Mouse (Mus musculus) heart, embryonic 13.5 days (tissue): ENCODE measurements around the gene Slc41a2. TPM values are rescaled to one million over a fixed set of nuclear protein-coding genes. Genes with fewer than 3 reads are reported as not detected.

ENCODE experiments used
- ATAC-seq: fragments of 200-750 bp; cut with Nextera tagmentation; 2 replicates; pipeline ENCODE4 v1.8.0; 2017; ENCODE audit warnings: moderate TSS enrichment; ENCODE audit not compliant: insufficient number of reproducible peaks, low FRiP score, low TSS enrichment; ENCODE audit errors: extremely low read depth
- H3K27ac ChIP-seq: fragments of 300-500 bp; sonication (generic); replicated peaks from 2 replicates; pipeline ENCODE4 v1.5.1; 2015; ENCODE audit warnings: moderate library complexity, mild to moderate bottlenecking, inconsistent platforms
- H3K27me3 ChIP-seq: fragments of 300-500 bp; sonication (generic); replicated peaks from 2 replicates; pipeline ENCODE4 v1.6.1; 2015; ENCODE audit warnings: mild to moderate bottlenecking, inconsistent platforms
- H3K36me3 ChIP-seq: fragments of 300-500 bp; sonication (generic); 2 replicates; pipeline ENCODE4 v1.6.1; 2015; ENCODE audit warnings: mild to moderate bottlenecking, inconsistent platforms
- H3K4me1 ChIP-seq: fragments of 300-500 bp; sonication (generic); 2 replicates; pipeline ENCODE4 v1.6.1; 2015; ENCODE audit warnings: inconsistent platforms
- H3K4me2 ChIP-seq: fragments of 300-500 bp; sonication (generic); 2 replicates; pipeline ENCODE4 v1.6.1; 2015; ENCODE audit warnings: inconsistent platforms, mild to moderate bottlenecking, moderate library complexity
- H3K4me3 ChIP-seq: fragments of 300-500 bp; sonication (generic); 2 replicates; pipeline ENCODE4 v1.5.1; 2015; ENCODE audit warnings: moderate library complexity, mild to moderate bottlenecking, inconsistent platforms
- H3K9ac ChIP-seq: fragments of 300-500 bp; sonication (generic); 2 replicates; pipeline ENCODE4 v1.6.1; 2015; ENCODE audit warnings: inconsistent platforms, mild to moderate bottlenecking, moderate library complexity
- H3K9me3 ChIP-seq: fragments of 300-500 bp; sonication (generic); 2 replicates; pipeline ENCODE4 v1.6.1; 2016; ENCODE audit warnings: inconsistent platforms
- WGBS: fragments of 180-500 bp; shearing (Covaris S2); methylation state at CpG from one replicate; pipeline ENCODE4 v1.1.7; 2015; ENCODE audit warnings: mixed read lengths; 5-methylcytosine and 5-hydroxymethylcytosine counted together
- polyA plus RNA-seq: library from polyadenylated mRNA; unstranded; fragments of >200 nt; fragmentation: Nextera tagmentation; extraction: Ambion mirVana; gene quantifications from 2 replicates; pipeline ENCODE4 v1.2.1, GENCODE M21; 2015

Slc41a2 gene
- polyA plus RNA-seq, 1 experiment from 2014 or later = 0.62 TPM

DNA sequence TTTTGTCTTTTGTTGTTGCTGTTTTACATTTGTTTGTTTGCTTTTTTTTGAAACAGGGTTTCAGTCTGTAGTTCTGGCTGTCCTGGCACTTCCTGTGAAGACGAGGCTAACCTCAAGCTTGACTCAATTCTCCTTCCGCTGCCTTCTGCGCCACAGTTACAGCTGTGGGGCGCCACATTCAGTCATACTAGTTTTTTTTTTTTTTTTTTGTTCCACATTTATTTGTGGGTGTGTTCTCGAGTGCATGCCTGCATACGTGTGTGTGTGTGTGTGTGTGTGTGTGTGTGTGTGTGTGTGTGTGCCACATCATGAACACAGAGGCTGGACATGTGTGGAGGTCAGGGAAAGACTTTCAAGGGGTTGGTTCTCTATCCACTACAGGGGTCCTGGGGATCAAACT is 7.3 kb downstream of the Slc41a2 start:
- no peak overlapping the region for H3K4me3 ChIP-seq
- 80% methylated on average over 6 of the region's 6 CpGs for WGBS
- no peak overlapping the region for H3K27ac ChIP-seq
- no peaks in the 10 kb centered on the region for H3K36me3 ChIP-seq
- ATAC-seq = no peak
- no peak overlapping the region for H3K4me2 ChIP-seq
- no peaks in the 10 kb centered on the region for H3K9me3 ChIP-seq
- no peak overlapping the region for H3K9ac ChIP-seq
- peaks cover 27% of the 10 kb centered on the region for H3K27me3 ChIP-seq
- no peaks in the 10 kb centered on the region for H3K4me1 ChIP-seq

DNA sequence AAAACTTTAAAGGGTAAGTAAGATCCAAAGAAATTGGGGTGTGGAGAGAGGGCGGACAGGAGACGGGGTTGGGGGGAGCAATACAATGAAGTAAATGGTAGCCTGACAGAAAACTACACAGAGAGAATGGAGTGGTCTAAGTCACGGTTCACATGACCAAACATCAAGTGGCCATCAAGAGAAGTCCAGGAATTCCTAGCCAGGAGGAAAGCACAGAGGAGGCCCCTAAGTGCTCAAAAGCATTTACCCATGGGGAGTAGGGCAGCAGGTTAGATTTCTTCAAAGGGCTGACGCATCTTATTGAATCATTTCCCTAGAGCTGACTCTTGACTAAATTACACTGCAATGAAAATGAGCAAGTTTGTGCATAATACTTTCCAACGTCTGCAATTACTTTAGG is 8.9 kb downstream of the Slc41a2 start:
- H3K9ac ChIP-seq = no peak overlapping the region
- peaks cover 11% of the 10 kb centered on the region for H3K27me3 ChIP-seq
- H3K4me1 ChIP-seq = no peaks in the 10 kb centered on the region
- ATAC-seq = no peak
- WGBS = 71% methylated on average over 5 of the region's 5 CpGs
- no peak overlapping the region for H3K4me2 ChIP-seq
- H3K4me3 ChIP-seq = no peak overlapping the region
- H3K36me3 ChIP-seq = no peaks in the 10 kb centered on the region
- H3K27ac ChIP-seq = no peak overlapping the region
- no peaks in the 10 kb centered on the region for H3K9me3 ChIP-seq

DNA sequence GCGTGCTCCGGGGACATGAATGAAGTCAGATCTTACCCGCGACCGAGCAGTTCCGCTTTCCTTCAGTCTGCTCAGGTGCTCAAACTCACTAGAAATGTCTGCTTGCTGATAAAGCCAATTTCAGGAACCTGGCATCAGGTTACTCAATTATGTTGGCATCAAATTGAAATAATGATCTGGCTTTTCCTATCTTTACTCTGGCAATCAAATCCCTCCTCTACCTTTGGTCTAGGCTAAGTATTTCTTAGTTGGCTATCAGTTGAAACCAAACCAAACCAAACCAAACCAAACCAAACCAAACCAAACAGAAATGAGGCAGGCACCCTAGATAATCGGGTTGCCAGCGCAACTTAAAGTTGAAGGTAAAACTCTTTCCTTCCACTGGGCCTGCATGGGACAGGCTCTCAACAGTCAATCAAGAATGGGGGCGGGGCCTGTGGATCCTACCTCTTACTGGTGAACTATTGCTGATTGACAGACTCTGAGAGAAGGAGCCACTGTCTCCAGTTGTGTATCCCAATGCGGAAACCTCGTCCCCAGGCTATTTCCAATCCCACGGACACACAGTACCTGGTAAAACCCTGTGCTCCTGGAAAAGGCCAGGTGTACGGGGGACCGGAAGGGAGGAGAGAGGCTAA is 10.9 kb downstream of the Slc41a2 start:
- H3K4me3 ChIP-seq = no peak overlapping the region
- WGBS = 83% methylated on average over 14 of the region's 14 CpGs
- H3K9ac ChIP-seq = no peak overlapping the region
- H3K4me2 ChIP-seq = no peak overlapping the region
- H3K9me3 ChIP-seq = no peaks in the 10 kb centered on the region
- H3K27ac ChIP-seq = no peak overlapping the region
- ATAC-seq = no peak
- H3K4me1 ChIP-seq = 0 out of 2 replicates have a peak, but pooled peaks cover 3% of the 10 kb centered on the region
- no peaks in the 10 kb centered on the region for H3K36me3 ChIP-seq
- H3K27me3 ChIP-seq = no peaks in the 10 kb centered on the region

DNA sequence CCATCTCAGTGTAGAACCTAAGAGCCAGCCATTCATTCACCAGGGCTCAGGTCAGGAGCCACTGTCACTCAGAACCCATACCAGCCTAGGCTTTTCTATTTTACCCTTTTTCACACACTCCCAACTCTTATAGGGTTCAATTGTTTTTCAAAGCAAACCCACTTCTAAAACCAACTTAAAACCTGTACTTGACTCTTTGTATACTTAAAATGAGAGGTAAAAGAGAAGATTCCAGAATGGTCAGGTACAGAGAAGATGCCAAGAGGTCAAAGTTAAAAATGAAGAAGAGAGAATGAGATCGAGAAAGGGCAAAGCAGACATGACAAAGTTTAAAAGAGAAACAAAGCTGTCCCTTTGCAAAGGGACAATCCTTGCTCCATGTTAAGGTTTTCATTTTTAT is 11.8 kb downstream of the Slc41a2 start:
- H3K4me1 ChIP-seq = 0 out of 2 replicates have a peak, but pooled peaks cover 3% of the 10 kb centered on the region
- H3K4me2 ChIP-seq = no peak overlapping the region
- H3K9me3 ChIP-seq = no peaks in the 10 kb centered on the region
- H3K27me3 ChIP-seq = no peaks in the 10 kb centered on the region
- H3K9ac ChIP-seq = no peak overlapping the region
- ATAC-seq = no peak
- no peak overlapping the region for H3K4me3 ChIP-seq
- no peaks in the 10 kb centered on the region for H3K36me3 ChIP-seq
- no peak overlapping the region for H3K27ac ChIP-seq
- WGBS = 88% methylated on average over 1 of the region's 1 CpGs

DNA sequence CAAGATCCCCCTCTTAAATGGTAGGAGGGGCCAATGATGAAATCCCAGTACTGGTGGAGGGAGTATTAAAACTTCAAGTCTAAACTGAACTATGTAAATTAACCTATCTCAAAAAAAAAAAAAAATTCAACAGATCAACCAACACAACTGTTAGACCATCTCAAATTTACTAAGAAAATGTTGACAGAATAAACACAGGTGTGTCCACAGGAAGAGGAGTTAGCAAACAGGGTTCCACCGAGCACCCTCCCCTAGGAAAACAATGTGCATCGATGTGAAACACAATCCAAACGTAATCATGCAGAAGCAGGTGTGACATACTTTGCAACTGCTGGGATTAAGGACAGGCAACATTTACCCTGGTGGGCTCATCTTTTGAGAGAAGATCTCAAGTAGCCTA is 12.8 kb downstream of the Slc41a2 start:
- no peak overlapping the region for H3K27ac ChIP-seq
- no peaks in the 10 kb centered on the region for H3K27me3 ChIP-seq
- H3K4me1 ChIP-seq = 0 out of 2 replicates have a peak, but pooled peaks cover 3% of the 10 kb centered on the region
- no peak overlapping the region for H3K4me3 ChIP-seq
- H3K9ac ChIP-seq = no peak overlapping the region
- 80% methylated on average over 3 of the region's 3 CpGs for WGBS
- no peak overlapping the region for H3K4me2 ChIP-seq
- H3K9me3 ChIP-seq = no peaks in the 10 kb centered on the region
- ATAC-seq = no peak
- no peaks in the 10 kb centered on the region for H3K36me3 ChIP-seq

DNA sequence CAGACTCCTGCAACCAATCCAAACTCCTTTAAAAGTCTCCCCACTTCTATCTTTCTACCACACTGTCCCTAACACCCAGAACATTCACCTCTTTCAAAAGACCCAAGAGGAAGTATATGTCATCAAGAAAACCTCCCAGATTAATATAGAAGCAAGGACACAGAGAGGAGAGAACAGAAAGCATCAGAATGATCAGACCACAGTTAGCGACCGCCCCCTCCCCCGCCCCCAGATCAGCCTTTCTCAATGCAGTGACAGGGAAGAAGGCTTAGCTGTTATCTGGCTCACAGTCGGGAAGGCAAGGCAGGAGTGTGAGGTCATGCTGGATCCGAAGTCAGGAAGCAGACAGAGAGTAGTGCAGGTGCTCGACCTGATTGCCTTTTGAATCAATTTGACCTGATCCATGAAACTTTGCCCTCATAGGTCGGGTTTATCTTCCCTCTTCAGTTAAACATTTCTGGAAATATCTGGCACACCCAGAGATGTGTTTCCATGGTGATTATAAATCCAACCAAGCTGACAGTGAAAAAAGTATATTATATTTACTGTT is 15.1 kb downstream of the Slc41a2 start:
- H3K9ac ChIP-seq = no peak overlapping the region
- H3K4me2 ChIP-seq = no peak overlapping the region
- H3K27me3 ChIP-seq = no peaks in the 10 kb centered on the region
- no peak overlapping the region for H3K4me3 ChIP-seq
- 21% methylated on average over 7 of the region's 7 CpGs for WGBS
- H3K9me3 ChIP-seq = no peaks in the 10 kb centered on the region
- no peak for ATAC-seq
- 0 out of 2 replicates have a peak, but pooled peaks cover 3% of the 10 kb centered on the region for H3K4me1 ChIP-seq
- no peak overlapping the region for H3K27ac ChIP-seq
- no peaks in the 10 kb centered on the region for H3K36me3 ChIP-seq

DNA sequence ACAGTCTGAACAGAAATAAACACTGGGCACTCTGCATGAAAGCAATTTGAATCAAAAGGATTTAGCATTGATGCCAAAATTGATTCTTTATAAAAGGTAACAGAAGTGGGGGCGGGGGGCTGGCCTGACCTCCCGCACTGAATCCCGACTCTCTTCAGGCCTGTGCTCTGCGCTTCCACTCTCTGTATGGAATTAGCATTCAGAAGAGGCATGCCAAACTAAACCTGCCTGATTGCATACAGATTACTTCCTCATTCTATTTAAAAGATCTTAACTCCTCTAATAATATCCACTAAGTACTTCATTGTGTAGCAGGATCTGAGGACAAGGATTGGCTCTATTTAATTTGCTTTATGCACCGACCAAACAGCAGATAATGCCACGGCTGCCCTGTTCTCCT is 16.2 kb downstream of the Slc41a2 start:
- ATAC-seq = no peak
- no peaks in the 10 kb centered on the region for H3K36me3 ChIP-seq
- no peak overlapping the region for H3K27ac ChIP-seq
- no peak overlapping the region for H3K9ac ChIP-seq
- H3K27me3 ChIP-seq = no peaks in the 10 kb centered on the region
- H3K9me3 ChIP-seq = no peaks in the 10 kb centered on the region
- H3K4me3 ChIP-seq = no peak overlapping the region
- H3K4me1 ChIP-seq = 0 out of 2 replicates have a peak, but pooled peaks cover 3% of the 10 kb centered on the region
- no peak overlapping the region for H3K4me2 ChIP-seq
- 77% methylated on average over 6 of the region's 6 CpGs for WGBS

DNA sequence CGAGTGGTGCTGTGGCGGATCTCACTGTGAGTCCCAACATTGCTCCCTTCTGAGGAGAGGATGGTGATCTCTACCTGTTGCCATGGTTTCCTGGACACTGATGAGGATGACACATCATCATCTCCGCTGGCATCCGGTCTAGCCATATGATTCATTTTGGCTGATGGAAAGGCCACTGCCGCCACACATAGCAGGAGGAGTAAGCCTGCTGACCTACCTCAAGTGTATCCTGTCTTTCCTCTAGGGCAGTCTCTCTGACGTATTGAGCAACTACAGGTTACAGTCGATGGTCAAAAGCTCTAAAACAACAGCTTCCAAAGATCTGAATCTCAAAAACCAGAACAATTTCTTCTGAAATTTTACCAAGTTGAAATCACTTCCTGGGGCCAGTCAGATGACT is 16.8 kb downstream of the Slc41a2 start:
- 87% methylated on average over 7 of the region's 7 CpGs for WGBS
- H3K4me1 ChIP-seq = 0 out of 2 replicates have a peak, but pooled peaks cover 3% of the 10 kb centered on the region
- no peak overlapping the region for H3K4me2 ChIP-seq

DNA sequence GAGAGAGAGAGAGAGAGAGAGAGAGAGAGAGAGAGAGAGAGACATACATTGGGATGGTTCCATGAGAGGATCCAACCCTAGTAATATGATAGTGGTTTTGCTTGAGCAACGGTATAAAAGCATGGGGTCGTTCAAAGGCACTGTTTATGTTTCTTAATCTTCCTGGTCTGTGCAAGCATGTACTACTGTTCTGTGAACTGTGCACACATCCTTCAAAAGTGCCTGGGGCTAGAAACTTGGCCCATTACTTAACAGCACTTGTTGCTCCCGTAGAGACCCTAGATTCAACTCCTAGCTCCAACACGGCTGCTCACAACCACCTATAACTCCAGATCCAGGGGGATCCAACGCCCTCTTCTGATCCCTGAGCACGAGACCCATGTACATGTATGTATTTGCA is 17.3 kb downstream of the Slc41a2 start:
- no peak overlapping the region for H3K4me2 ChIP-seq
- H3K9ac ChIP-seq = no peak overlapping the region
- H3K27ac ChIP-seq = no peak overlapping the region
- H3K9me3 ChIP-seq = no peaks in the 10 kb centered on the region
- 0 out of 2 replicates have a peak, but pooled peaks cover 3% of the 10 kb centered on the region for H3K4me1 ChIP-seq
- H3K27me3 ChIP-seq = no peaks in the 10 kb centered on the region
- no peak for ATAC-seq
- WGBS = 75% methylated on average over 6 of the region's 6 CpGs
- H3K4me3 ChIP-seq = no peak overlapping the region
- no peaks in the 10 kb centered on the region for H3K36me3 ChIP-seq

More for the DNA sequence above, 16.8 kb downstream of the Slc41a2 start:
- ATAC-seq = no peak
- H3K4me3 ChIP-seq = no peak overlapping the region
- no peak overlapping the region for H3K9ac ChIP-seq
- H3K9me3 ChIP-seq = no peaks in the 10 kb centered on the region
- H3K27me3 ChIP-seq = no peaks in the 10 kb centered on the region
- no peaks in the 10 kb centered on the region for H3K36me3 ChIP-seq
- H3K27ac ChIP-seq = no peak overlapping the region

DNA sequence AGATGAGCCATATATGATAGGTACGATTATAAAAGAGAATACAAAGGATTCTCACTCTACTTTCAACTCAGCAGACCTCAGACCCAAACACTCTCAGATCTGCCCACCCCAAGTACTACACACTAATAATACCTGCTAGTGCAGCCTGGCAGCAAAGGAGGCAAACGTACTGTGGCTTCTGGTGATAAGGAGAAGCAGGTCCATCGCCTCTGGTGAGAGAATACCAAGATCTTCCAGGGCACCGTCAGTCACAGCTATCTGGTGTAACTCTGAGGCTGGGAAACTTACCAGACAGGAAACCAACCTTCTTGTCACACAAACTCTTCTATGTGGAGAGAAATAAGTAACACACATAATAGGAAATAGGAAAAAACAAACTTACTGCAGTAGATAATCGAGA is 24.6 kb downstream of the Slc41a2 start:
- H3K27ac ChIP-seq = no peak overlapping the region
- H3K36me3 ChIP-seq = no peaks in the 10 kb centered on the region

DNA sequence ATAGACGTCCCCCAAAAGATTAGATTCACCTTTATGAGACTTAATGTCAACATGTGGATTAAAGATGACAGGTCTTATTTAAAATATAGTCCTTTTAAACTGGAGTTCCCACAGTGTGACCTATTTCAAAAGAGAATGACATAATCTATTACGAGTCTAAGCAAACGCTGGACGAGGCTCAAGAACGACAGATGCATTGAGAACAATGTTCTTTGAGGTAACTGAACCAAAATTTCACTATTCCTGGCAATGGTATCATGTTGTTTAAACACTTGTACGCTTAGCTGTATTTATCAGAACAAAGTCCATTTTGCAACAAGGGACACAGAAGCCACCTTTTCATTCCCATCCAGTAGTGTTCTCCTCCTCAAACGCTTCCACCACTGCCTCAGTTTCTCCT is 27.3 kb downstream of the Slc41a2 start:
- H3K4me3 ChIP-seq = no peak overlapping the region
- no peaks in the 10 kb centered on the region for H3K27me3 ChIP-seq
- H3K36me3 ChIP-seq = no peaks in the 10 kb centered on the region
- ATAC-seq = no peak
- H3K9ac ChIP-seq = no peak overlapping the region
- H3K4me2 ChIP-seq = no peak overlapping the region
- H3K4me1 ChIP-seq = no peaks in the 10 kb centered on the region
- 81% methylated on average over 7 of the region's 7 CpGs for WGBS
- H3K9me3 ChIP-seq = peaks cover 5% of the 10 kb centered on the region; the same call in 1 of the 2 replicates
- H3K27ac ChIP-seq = no peak overlapping the region

More for the DNA sequence above, 24.6 kb downstream of the Slc41a2 start:
- no peak overlapping the region for H3K4me2 ChIP-seq
- H3K9me3 ChIP-seq = peaks cover 5% of the 10 kb centered on the region; the same call in 1 of the 2 replicates
- no peaks in the 10 kb centered on the region for H3K4me1 ChIP-seq
- ATAC-seq = no peak
- 48% methylated on average over 5 of the region's 5 CpGs for WGBS
- H3K9ac ChIP-seq = no peak overlapping the region
- no peak overlapping the region for H3K4me3 ChIP-seq
- H3K27me3 ChIP-seq = no peaks in the 10 kb centered on the region

DNA sequence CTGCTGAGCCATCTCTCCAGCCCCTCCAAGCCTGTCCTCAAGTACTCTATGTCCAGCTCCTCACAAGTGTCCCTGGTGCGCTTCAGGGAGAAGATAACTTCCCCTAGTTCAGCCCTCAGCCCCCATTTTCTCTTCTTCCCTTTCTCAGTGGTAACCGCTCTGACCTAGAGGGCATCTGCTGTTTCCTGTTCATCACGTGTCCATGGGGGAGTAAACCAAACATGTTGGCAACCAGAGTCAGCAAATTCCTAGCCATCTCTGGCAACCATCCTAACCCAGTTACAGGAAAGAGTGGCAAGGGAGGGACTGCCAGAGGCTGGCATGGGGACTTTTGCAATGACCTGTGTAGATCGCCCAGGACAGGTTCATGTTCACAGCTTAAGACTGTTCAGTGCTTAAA is 36.0 kb downstream of the Slc41a2 start:
- Histone ChIP-seq H3K9ac (no peak overlapping the region), H3K4me2 (no peak overlapping the region), H3K9me3 (no peaks in the 10 kb centered on the region), H3K4me1 (no peaks in the 10 kb centered on the region), H3K27ac (no peak overlapping the region), H3K36me3 (no peaks in the 10 kb centered on the region), H3K4me3 (no peak overlapping the region), H3K27me3 (no peaks in the 10 kb centered on the region)
- WGBS = 68% methylated on average over 4 of the region's 4 CpGs
- no peak for ATAC-seq
